Mouse (Mus musculus) heart, embryonic 16.5 days (tissue): ENCODE results near the gene Ltbp3. TPM values are rescaled to one million over a fixed set of nuclear protein-coding genes. Genes with fewer than 3 reads are reported as not detected.

Source experiments
- ATAC-seq: fragments of 200-750 bp; cut with Nextera tagmentation; replicated peaks from 2 replicates; pipeline ENCODE4 v1.8.0; 2017; ENCODE audit warnings: moderate number of reproducible peaks; ENCODE audit not compliant: insufficient read depth, low FRiP score; ENCODE audit errors: extremely low read depth
- H3K27ac ChIP-seq: fragments of 300-500 bp; sonication (generic); 2 replicates; pipeline ENCODE4 v1.5.1; 2014; ENCODE audit warnings: mild to moderate bottlenecking, low read length, control low read depth, moderate library complexity
- H3K27me3 ChIP-seq: fragments of 300-500 bp; sonication (generic); 2 replicates; pipeline ENCODE4 v1.6.1; 2014; ENCODE audit warnings: low read length, mixed read lengths; ENCODE audit not compliant: control insufficient read depth, insufficient read depth
- H3K36me3 ChIP-seq: fragments of 300-500 bp; sonication (generic); 2 replicates; pipeline ENCODE4 v1.6.1; 2014; ENCODE audit not compliant: control insufficient read depth, insufficient read depth
- H3K4me1 ChIP-seq: fragments of 300-500 bp; sonication (generic); 2 replicates; pipeline ENCODE4 v1.6.1; 2014; ENCODE audit warnings: low read length, mixed read lengths; ENCODE audit not compliant: control insufficient read depth, insufficient read depth
- H3K4me2 ChIP-seq: fragments of 300-500 bp; sonication (generic); 2 replicates; pipeline ENCODE4 v1.6.1; 2014; ENCODE audit warnings: low read depth, mild to moderate bottlenecking, control low read depth, low read length
- H3K4me3 ChIP-seq: fragments of 300-500 bp; sonication (generic); 2 replicates; pipeline ENCODE4 v1.5.1; 2014; ENCODE audit warnings: mild to moderate bottlenecking, control low read depth, low read length
- H3K9ac ChIP-seq: fragments of 300-500 bp; sonication (generic); 2 replicates; pipeline ENCODE4 v1.6.1; 2014; ENCODE audit warnings: low read length, control low read depth
- H3K9me3 ChIP-seq: fragments of 300-500 bp; sonication (generic); replicated peaks from 2 replicates; pipeline ENCODE4 v1.6.1; 2016; ENCODE audit warnings: low read length; ENCODE audit not compliant: control insufficient read depth
- WGBS: fragments of 180-500 bp; shearing (Covaris S2); extraction: QIAGEN DNeasy Blood & Tissue Kit; methylation state at CpG from one replicate; pipeline ENCODE4 v1.1.7; 2014; 5-methylcytosine and 5-hydroxymethylcytosine counted together
- polyA plus RNA-seq: library from polyadenylated mRNA; unstranded; fragments of >200 nt; fragmentation: Nextera tagmentation; extraction: Ambion mirVana; gene quantifications from 2 replicates; pipeline ENCODE4 v1.2.1, GENCODE M21; 2015

Ltbp3 gene
- polyA plus RNA-seq, 1 experiment from 2014 or later = 27.3 TPM

DNA sequence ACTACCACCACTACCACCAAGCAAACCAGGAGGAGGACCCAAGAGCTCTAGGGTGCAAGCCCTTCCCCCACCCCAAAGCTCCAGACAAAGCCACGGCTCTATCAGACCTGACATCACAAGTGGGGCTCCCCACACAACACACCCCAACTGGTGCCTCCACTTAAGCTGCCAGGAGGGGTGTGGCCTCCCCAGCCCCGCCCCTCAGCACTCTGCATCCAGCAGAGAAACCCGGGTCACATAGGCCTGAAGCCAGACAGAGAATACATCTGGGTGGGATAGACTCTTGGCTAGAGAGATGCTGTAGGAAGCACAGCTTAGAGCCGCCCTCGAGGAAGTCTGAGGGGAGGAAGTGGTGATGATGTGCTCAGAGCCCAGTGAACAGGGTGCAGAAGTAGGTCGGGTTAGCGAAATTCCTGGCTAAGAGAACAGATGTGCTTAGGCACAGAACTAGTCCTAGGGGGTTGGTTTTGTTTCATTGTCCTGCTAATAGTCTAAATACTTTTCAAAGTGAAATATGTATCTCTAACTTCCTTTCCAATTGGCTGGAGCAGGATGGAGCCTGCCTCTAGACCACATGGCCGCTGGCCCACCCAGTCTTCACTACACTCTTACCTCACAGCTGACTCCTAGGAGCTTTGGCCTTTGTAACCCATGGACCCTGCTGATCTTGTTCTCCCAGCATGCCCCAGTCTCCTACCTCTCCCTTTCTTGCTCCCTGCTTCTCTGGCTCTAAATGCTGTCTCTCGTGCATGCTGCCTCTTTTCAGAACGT, 35.7 kb upstream of the Ltbp3 start:
- Histone ChIP-seq H3K9ac (no peak overlapping the region), H3K27ac (peak overlapping the region; percentile 33), H3K9me3 (no peaks in the 10 kb centered on the region), H3K4me2 (no peak overlapping the region), H3K36me3 (peaks cover 40% of the 10 kb centered on the region), H3K4me1 (peaks cover 17% of the 10 kb centered on the region), H3K27me3 (no peaks in the 10 kb centered on the region), H3K4me3 (no peak overlapping the region)
- ATAC-seq = peak; percentile 60
- 35% methylated on average over 10 of the region's 10 CpGs for WGBS

DNA sequence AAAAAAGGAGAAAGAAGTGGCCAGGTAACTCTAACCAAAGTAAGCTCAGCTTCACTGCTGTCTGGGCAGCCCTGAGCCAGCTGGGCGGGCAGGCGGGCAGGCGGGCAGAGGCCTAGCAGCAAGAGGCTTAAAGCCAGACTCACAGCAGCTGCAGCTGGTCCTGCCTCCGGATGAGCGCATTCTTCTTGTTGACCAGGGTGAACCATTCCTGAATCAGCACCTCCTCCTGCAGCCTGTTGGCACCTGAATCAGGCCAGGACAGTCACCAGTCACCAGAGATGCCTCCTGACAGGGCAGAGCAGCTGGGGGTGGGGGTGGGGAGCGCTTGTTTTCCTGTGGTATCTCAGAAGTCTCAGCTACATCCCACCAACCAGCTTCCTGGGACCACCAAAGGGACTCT, 30.6 kb upstream of the Ltbp3 start:
- Histone ChIP-seq H3K27ac (no peak overlapping the region), H3K36me3 (peaks cover 49% of the 10 kb centered on the region), H3K4me2 (no peak overlapping the region), H3K4me3 (no peak overlapping the region), H3K9ac (no peak overlapping the region), H3K27me3 (no peaks in the 10 kb centered on the region), H3K4me1 (peaks cover 20% of the 10 kb centered on the region), H3K9me3 (no peaks in the 10 kb centered on the region)
- no peak for ATAC-seq
- WGBS = 98% methylated on average over 6 of the region's 6 CpGs

DNA sequence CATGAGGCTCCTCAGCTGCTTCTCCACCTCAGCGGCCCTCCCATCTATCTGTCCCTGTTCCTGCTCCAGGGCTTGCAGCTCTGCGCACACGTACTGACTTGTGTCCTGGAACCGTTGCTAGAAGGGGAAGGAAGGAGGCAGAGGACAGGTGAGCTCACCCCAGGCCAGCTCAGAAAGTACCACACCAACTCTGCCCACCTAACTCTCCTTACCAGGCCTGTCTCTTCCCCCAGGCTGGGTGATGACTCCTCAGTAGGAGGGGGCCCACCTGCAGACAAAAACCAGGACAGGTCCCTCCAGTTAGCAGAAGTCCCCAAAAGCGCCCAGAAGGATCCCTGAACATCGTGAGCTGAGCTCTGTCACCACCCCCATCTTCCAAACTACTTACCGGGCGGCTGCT, 30.1 kb upstream of the Ltbp3 start:
- Histone ChIP-seq H3K36me3 (peaks cover 50% of the 10 kb centered on the region), H3K4me3 (no peak overlapping the region), H3K27me3 (no peaks in the 10 kb centered on the region), H3K4me2 (no peak overlapping the region), H3K9ac (no peak overlapping the region), H3K4me1 (peaks cover 16% of the 10 kb centered on the region), H3K27ac (no peak overlapping the region), H3K9me3 (no peaks in the 10 kb centered on the region)
- no peak for ATAC-seq
- WGBS = 86% methylated on average over 8 of the region's 8 CpGs

DNA sequence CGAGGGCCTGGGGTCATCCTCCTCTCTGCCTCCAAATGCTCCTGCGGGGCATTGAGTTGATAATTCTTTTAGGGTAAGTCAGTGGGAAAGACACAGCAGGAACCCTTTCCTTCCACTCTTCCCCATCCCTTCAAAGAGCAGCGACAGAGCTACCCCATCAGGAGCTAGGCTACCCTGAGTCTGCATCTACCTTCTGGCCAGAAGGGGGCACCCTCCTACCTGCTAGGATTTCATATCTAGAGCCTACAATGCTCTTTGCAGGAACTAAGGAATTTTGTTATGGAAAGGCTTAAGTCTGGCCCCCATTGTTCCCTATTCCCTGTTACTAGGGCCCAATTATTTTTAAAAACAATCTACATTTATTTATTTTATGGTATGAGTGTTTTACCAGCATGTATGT, 29.5 kb upstream of the Ltbp3 start:
- Histone ChIP-seq H3K36me3 (peaks cover 50% of the 10 kb centered on the region), H3K4me1 (peaks cover 11% of the 10 kb centered on the region), H3K4me3 (no peak overlapping the region), H3K9me3 (no peaks in the 10 kb centered on the region), H3K27me3 (no peaks in the 10 kb centered on the region), H3K9ac (no peak overlapping the region), H3K27ac (no peak overlapping the region), H3K4me2 (no peak overlapping the region)
- no peak for ATAC-seq
- WGBS = 24% methylated on average over 3 of the region's 3 CpGs

DNA sequence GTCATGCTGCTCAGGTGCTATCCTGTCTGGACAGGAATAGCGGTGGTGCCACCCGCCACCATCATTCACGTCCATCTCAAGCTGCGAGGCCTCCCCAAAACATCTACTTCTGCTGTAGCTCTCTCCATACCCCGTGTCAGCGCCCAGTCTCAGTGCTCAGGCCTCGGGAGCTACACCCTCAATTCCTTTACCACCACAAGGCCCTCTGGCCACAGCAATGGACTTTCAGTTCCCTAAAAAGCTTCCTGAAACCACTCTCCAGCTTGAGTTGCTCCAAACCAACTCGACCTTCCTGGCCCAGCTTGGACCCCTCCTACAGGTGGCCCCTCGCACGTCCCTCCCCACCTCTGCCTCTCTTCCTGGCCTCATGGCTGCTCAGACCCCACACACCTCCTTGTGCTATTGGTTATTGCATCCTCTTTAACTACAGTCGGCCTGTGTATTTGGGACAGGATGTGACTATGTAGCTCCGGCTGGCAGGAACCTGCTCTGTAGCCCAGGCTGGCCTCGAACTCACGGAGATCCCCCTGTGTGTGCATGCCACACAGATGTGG, 28.7 kb upstream of the Ltbp3 start:
- Histone ChIP-seq H3K4me3 (no peak overlapping the region), H3K36me3 (peaks cover 50% of the 10 kb centered on the region), H3K4me1 (peaks cover 11% of the 10 kb centered on the region), H3K4me2 (no peak overlapping the region), H3K9me3 (no peaks in the 10 kb centered on the region), H3K27ac (no peak overlapping the region), H3K27me3 (no peaks in the 10 kb centered on the region), H3K9ac (no peak overlapping the region)
- WGBS = 90% methylated on average over 14 of the region's 14 CpGs
- no peak for ATAC-seq

DNA sequence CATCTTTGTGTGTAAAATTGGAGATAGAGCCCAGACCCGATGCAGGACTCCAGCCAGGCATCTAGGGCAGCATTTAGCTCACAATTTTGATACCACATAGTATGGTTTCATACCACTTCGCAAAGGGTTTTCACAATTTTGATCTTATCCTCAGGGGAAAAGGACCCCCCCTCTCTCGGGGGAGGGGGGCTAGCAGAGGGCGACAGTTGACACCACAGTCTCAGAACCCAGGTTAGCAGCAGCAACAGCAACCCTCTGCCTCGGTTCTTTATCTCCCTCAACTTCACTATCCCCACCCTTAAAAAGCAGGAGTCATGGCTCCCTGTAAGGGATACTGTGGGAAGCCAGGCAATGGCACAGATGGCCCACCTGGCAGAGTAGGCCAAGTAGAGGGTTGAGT, 27.4 kb upstream of the Ltbp3 start:
- Histone ChIP-seq H3K27ac (peak overlapping the region; percentile 54), H3K27me3 (no peaks in the 10 kb centered on the region), H3K9me3 (no peaks in the 10 kb centered on the region), H3K4me1 (peaks cover 11% of the 10 kb centered on the region), H3K4me3 (no peak overlapping the region), H3K36me3 (peaks cover 40% of the 10 kb centered on the region), H3K4me2 (peak overlapping the region; percentile 31; the same call in 1 of the 2 replicates), H3K9ac (0 out of 2 replicates have a peak overlapping the region, but pooled peaks have one; percentile 50)
- no peak for ATAC-seq
- 69% methylated on average over 5 of the region's 5 CpGs for WGBS

DNA sequence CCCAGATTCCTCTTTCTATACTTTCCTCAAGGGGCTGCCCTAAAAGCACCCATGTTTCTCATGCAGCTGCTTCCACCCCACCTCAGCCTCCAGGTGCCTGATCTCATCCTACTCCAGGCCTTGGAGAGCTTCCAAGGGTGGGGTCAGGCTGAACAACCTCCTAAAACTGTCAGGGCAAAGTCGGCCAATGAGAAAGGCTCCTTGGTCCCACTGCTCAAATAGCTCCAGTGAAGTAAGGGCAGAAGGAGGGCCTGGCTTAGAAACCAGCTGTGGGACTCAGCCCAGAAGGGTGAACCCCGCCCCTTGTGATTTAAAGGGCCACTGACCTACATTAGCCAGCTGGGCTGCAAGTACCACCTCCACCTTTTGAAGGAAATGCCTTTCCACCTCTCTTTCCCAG, 27.0 kb upstream of the Ltbp3 start:
- Histone ChIP-seq H3K27me3 (no peaks in the 10 kb centered on the region), H3K9me3 (no peaks in the 10 kb centered on the region), H3K36me3 (peaks cover 40% of the 10 kb centered on the region), H3K4me2 (peak overlapping the region; percentile 31; the same call in 1 of the 2 replicates), H3K27ac (peak overlapping the region; percentile 54), H3K4me3 (no peak overlapping the region; the same call in 1 of the 2 replicates), H3K4me1 (peaks cover 11% of the 10 kb centered on the region), H3K9ac (0 out of 2 replicates have a peak overlapping the region, but pooled peaks have one; percentile 50)
- ATAC-seq = peak; percentile 66
- 15% methylated on average over 2 of the region's 2 CpGs for WGBS

DNA sequence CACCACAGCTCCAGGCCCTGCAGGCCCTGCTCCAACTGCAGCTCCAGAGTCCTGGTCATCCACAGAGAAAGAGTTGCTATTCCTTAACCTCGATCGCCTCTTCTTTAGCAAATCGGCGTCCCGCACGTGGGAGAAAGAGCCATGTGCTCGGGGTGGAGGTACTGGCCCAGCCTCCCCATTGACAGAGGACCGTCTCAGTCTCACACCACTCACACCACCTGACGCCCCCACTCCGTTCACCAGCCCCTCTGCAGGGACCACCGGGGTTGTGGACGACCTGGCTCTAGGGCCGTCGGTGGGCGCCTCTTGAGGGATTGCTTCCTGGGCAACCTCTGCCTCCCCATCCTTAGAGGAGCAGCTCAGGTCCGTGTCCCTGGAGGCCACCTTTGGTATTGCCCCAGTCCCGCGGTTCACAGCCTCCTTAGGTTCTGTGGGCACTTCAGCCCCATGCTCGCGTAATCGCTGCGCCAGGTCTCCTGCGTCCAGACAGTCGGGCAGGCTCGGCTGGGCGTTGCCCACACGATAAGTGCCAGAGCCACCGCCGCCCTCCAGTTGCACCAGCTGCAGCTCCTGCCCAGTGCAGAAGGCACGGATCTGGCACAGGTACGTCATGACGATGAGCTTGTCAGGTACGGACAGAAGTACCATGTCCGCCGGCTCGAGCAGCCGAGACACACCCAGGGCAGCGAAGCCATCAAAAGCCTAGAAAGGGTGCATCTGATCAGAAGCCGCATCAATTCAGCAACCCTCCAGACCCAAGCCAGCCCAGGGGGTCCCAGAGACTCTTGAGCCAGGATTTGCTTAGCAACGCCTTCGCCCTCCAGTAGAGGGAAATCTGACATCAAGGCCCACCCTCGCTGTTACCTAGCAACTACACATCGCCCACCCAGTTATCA, 24.7 kb upstream of the Ltbp3 start:
- Histone ChIP-seq H3K9me3 (no peaks in the 10 kb centered on the region), H3K4me3 (no peak overlapping the region)
- WGBS = 50% methylated on average over 43 of the region's 43 CpGs

More for the DNA sequence above, 24.7 kb upstream of the Ltbp3 start:
- Histone ChIP-seq H3K4me2 (no peak overlapping the region), H3K27ac (no peak overlapping the region), H3K9ac (no peak overlapping the region; the same call in 1 of the 2 replicates), H3K4me1 (peaks cover 11% of the 10 kb centered on the region), H3K36me3 (peaks cover 42% of the 10 kb centered on the region), H3K27me3 (no peaks in the 10 kb centered on the region)
- no peak for ATAC-seq
